Mouse (Mus musculus): ENCODE measurements around the gene Timeless.
A peak's percentile ranks its signal among the peaks of the same experiment; 100 is the strongest.
"Not testable (repeated sequence)": the region's sequence is repeated elsewhere in the genome, so short reads cannot be mapped to it uniquely, and the experiment has no call there.

Timeless gene

GRCm38 (mm10) chr10:128231697-128232419, at the start of gene Timeless:
TSS of gene Timeless (plus strand) at chr10:128232065.
- peak; percentile 85 for DNase-seq (ENCODE audit: low spot score)

- DNase-seq (ENCODE audit: low spot score): no peak
These were observed 47.6 kb upstream of the Timeless start for GRCm38 (mm10) chr10:128184296-128184695.

GRCm38 (mm10) chr10:128185277-128185940, 46.5 kb upstream of the Timeless start:
- no peak for DNase-seq (ENCODE audit: low spot score)

- DNase-seq (ENCODE audit: low spot score): peak; percentile 86
These were observed 45.9 kb upstream of the Timeless start for GRCm38 (mm10) chr10:128185959-128186358.

- no peak for DNase-seq (ENCODE audit: low spot score)
These were observed 44.7 kb upstream of the Timeless start for GRCm38 (mm10) chr10:128187181-128187605.

GRCm38 (mm10) chr10:128188242-128188877, 43.5 kb upstream of the Timeless start:
- peak; percentile 84 for DNase-seq (ENCODE audit: low spot score)

- no peak for DNase-seq (ENCODE audit: low spot score)
These were observed 40.4 kb upstream of the Timeless start for GRCm38 (mm10) chr10:128191472-128191871.

- not testable (repeated sequence) for DNase-seq (ENCODE audit: low spot score)
These were observed 39.7 kb upstream of the Timeless start for GRCm38 (mm10) chr10:128192030-128192766.

- DNase-seq (ENCODE audit: low spot score): no peak
These were observed 38.8 kb upstream of the Timeless start for GRCm38 (mm10) chr10:128193113-128193512.

GRCm38 (mm10) chr10:128194024-128194550, 37.8 kb upstream of the Timeless start, which contains the start of gene Gls2:
TSS of gene Gls2 (plus strand) at chr10:128194457.
- DNase-seq (ENCODE audit: low spot score): peak; percentile 98

- DNase-seq (ENCODE audit: low spot score): no peak
These were observed 37.1 kb upstream of the Timeless start for GRCm38 (mm10) chr10:128194551-128195461.

GRCm38 (mm10) chr10:128201856-128202255, 30.0 kb upstream of the Timeless start:
- no peak for DNase-seq (ENCODE audit: low spot score)

GRCm38 (mm10) chr10:128204941-128205340, 26.9 kb upstream of the Timeless start:
- DNase-seq (ENCODE audit: low spot score): no peak

GRCm38 (mm10) chr10:128208326-128208725, 23.5 kb upstream of the Timeless start:
- DNase-seq (ENCODE audit: low spot score): no peak

- DNase-seq (ENCODE audit: low spot score): no peak
These were observed 22.4 kb upstream of the Timeless start for GRCm38 (mm10) chr10:128209311-128210009.

- no peak for DNase-seq (ENCODE audit: low spot score)
These were observed 21.7 kb upstream of the Timeless start for GRCm38 (mm10) chr10:128210131-128210530.

GRCm38 (mm10) chr10:128210954-128211353, 20.9 kb upstream of the Timeless start:
- no peak for DNase-seq (ENCODE audit: low spot score)

GRCm38 (mm10) chr10:128211390-128212108, 20.3 kb upstream of the Timeless start, which contains the start of gene Spryd4:
TSS of gene Spryd4 (minus strand) at chr10:128211807.
- DNase-seq (ENCODE audit: low spot score): peak; percentile 91

GRCm38 (mm10) chr10:128212148-128212547, 19.7 kb upstream of the Timeless start:
- no peak for DNase-seq (ENCODE audit: low spot score)

All from urinary bladder, postnatal 14 days (tissue).